Mouse (Mus musculus) forebrain, embryonic 16.5 days (tissue): ENCODE measurements around the gene Whamm. TPM values are rescaled to one million over a fixed set of nuclear protein-coding genes. Genes with fewer than 3 reads are reported as not detected.

Experiments used
- ATAC-seq: fragments of 200-750 bp; cut with Nextera tagmentation; 2 replicates; pipeline ENCODE4 v1.8.0; 2017; ENCODE audit warnings: mild to moderate bottlenecking, moderate library complexity
- H3K27ac ChIP-seq: fragments of 300-500 bp; sonication (generic); 2 replicates; pipeline ENCODE4 v1.5.1; 2014; ENCODE audit warnings: low read length, control low read depth
- H3K27me3 ChIP-seq: fragments of 300-500 bp; sonication (generic); replicated peaks from 2 replicates; pipeline ENCODE4 v1.6.1; 2014; ENCODE audit warnings: low read length; ENCODE audit not compliant: control insufficient read depth, insufficient read depth
- H3K36me3 ChIP-seq: fragments of 300-500 bp; sonication (generic); 2 replicates; pipeline ENCODE4 v1.6.1; 2014; ENCODE audit not compliant: control insufficient read depth, insufficient read depth
- H3K4me1 ChIP-seq: fragments of 300-500 bp; sonication (generic); replicated peaks from 2 replicates; pipeline ENCODE4 v1.6.1; 2014; ENCODE audit warnings: low read length; ENCODE audit not compliant: control insufficient read depth, insufficient read depth
- H3K4me2 ChIP-seq: fragments of 300-500 bp; sonication (generic); 2 replicates; pipeline ENCODE4 v1.6.1; 2014; ENCODE audit warnings: mild to moderate bottlenecking, low read length, control low read depth
- H3K4me3 ChIP-seq: fragments of 300-500 bp; sonication (generic); replicated peaks from 2 replicates; pipeline ENCODE4 v1.5.1; 2014; ENCODE audit warnings: mild to moderate bottlenecking, low read length, control low read depth
- H3K9ac ChIP-seq: fragments of 300-500 bp; sonication (generic); replicated peaks from 2 replicates; pipeline ENCODE4 v1.6.1; 2014; ENCODE audit warnings: low read depth, low read length, control low read depth
- H3K9me3 ChIP-seq: fragments of 300-500 bp; sonication (generic); 2 replicates; pipeline ENCODE4 v1.6.1; 2016; ENCODE audit warnings: low read length; ENCODE audit not compliant: control insufficient read depth
- WGBS: fragments of 180-500 bp; shearing (Covaris S2); extraction: QIAGEN DNeasy Blood & Tissue Kit; methylation state at CpG from one replicate; pipeline ENCODE4 v1.1.7; 2014; 5-methylcytosine and 5-hydroxymethylcytosine counted together
- polyA plus RNA-seq: library from polyadenylated mRNA; unstranded; fragments of >200 nt; fragmentation: Nextera tagmentation; extraction: Ambion mirVana; gene quantifications from 2 replicates; pipeline ENCODE4 v1.2.1, GENCODE M21; 2015

Gene Whamm
- polyA plus RNA-seq, 1 experiment from 2014 or later: 6.0 TPM

GRCm38 (mm10) chr7:81541924-81542524, 29.0 kb upstream of the Whamm start:
- Histone ChIP-seq H3K9me3 (no peaks in the 10 kb centered on the region), H3K27me3 (no peaks in the 10 kb centered on the region), H3K9ac (no peak overlapping the region), H3K27ac (0 out of 2 replicates have a peak overlapping the region, but pooled peaks have one; percentile 26), H3K4me2 (no peak overlapping the region), H3K4me3 (no peak overlapping the region), H3K4me1 (peaks cover 7% of the 10 kb centered on the region), H3K36me3 (no peaks in the 10 kb centered on the region)
- ATAC-seq: peak; percentile 72
- 73% methylated on average over 7 of the region's 7 CpGs for WGBS

GRCm38 (mm10) chr7:81542934-81543333, 28.1 kb upstream of the Whamm start:
- no peak overlapping the region for H3K4me2 ChIP-seq
- 81% methylated on average over 8 of the region's 8 CpGs for WGBS
- ATAC-seq: no peak
- H3K36me3 ChIP-seq: no peaks in the 10 kb centered on the region
- H3K27me3 ChIP-seq: no peaks in the 10 kb centered on the region
- peaks cover 7% of the 10 kb centered on the region for H3K4me1 ChIP-seq
- H3K27ac ChIP-seq: no peak overlapping the region
- no peak overlapping the region for H3K9ac ChIP-seq
- H3K4me3 ChIP-seq: no peak overlapping the region
- no peaks in the 10 kb centered on the region for H3K9me3 ChIP-seq

GRCm38 (mm10) chr7:81548864-81549263, 22.2 kb upstream of the Whamm start:
- Histone ChIP-seq H3K4me2 (no peak overlapping the region), H3K27me3 (no peaks in the 10 kb centered on the region), H3K27ac (no peak overlapping the region), H3K4me3 (no peak overlapping the region), H3K4me1 (no peaks in the 10 kb centered on the region), H3K9me3 (no peaks in the 10 kb centered on the region), H3K9ac (no peak overlapping the region), H3K36me3 (no peaks in the 10 kb centered on the region)
- ATAC-seq: no peak
- WGBS: 86% methylated on average over 11 of the region's 11 CpGs

- Histone ChIP-seq H3K36me3 (no peaks in the 10 kb centered on the region), H3K4me1 (no peaks in the 10 kb centered on the region), H3K9ac (no peak overlapping the region), H3K27ac (no peak overlapping the region), H3K9me3 (no peaks in the 10 kb centered on the region), H3K4me2 (no peak overlapping the region), H3K27me3 (no peaks in the 10 kb centered on the region), H3K4me3 (no peak overlapping the region)
- 49% methylated on average over 4 of the region's 4 CpGs for WGBS
- no peak for ATAC-seq
These were observed 17.5 kb upstream of the Whamm start for GRCm38 (mm10) chr7:81553589-81553988.

GRCm38 (mm10) chr7:81554369-81554768, 16.7 kb upstream of the Whamm start:
- ATAC-seq: no peak
- Histone ChIP-seq H3K27ac (no peak overlapping the region), H3K36me3 (no peaks in the 10 kb centered on the region), H3K9me3 (no peaks in the 10 kb centered on the region), H3K4me3 (no peak overlapping the region), H3K4me2 (no peak overlapping the region), H3K27me3 (no peaks in the 10 kb centered on the region), H3K9ac (no peak overlapping the region), H3K4me1 (no peaks in the 10 kb centered on the region)
- 86% methylated on average over 2 of the region's 2 CpGs for WGBS

- peaks cover 6% of the 10 kb centered on the region for H3K4me1 ChIP-seq
- ATAC-seq: no peak
- 82% methylated on average over 4 of the region's 4 CpGs for WGBS
- H3K9ac ChIP-seq: no peak overlapping the region
- H3K4me3 ChIP-seq: no peak overlapping the region
- H3K27ac ChIP-seq: no peak overlapping the region
- H3K4me2 ChIP-seq: no peak overlapping the region
- H3K9me3 ChIP-seq: no peaks in the 10 kb centered on the region
- H3K27me3 ChIP-seq: no peaks in the 10 kb centered on the region
- H3K36me3 ChIP-seq: no peaks in the 10 kb centered on the region
These were observed 14.2 kb upstream of the Whamm start for GRCm38 (mm10) chr7:81556839-81557238.

- no peak overlapping the region for H3K9ac ChIP-seq
- H3K9me3 ChIP-seq: no peaks in the 10 kb centered on the region
- no peak overlapping the region for H3K4me2 ChIP-seq
- H3K27me3 ChIP-seq: no peaks in the 10 kb centered on the region
- ATAC-seq: no peak
- H3K4me3 ChIP-seq: no peak overlapping the region
- H3K36me3 ChIP-seq: no peaks in the 10 kb centered on the region
- WGBS: 59% methylated on average over 7 of the region's 7 CpGs
- no peak overlapping the region for H3K27ac ChIP-seq
- H3K4me1 ChIP-seq: peaks cover 6% of the 10 kb centered on the region
These were observed 13.6 kb upstream of the Whamm start for GRCm38 (mm10) chr7:81557252-81557984.

- H3K27ac ChIP-seq: no peak overlapping the region
- no peak overlapping the region for H3K9ac ChIP-seq
- peaks cover 6% of the 10 kb centered on the region for H3K4me1 ChIP-seq
- WGBS: 69% methylated on average over 4 of the region's 4 CpGs
- ATAC-seq: no peak
- H3K27me3 ChIP-seq: no peaks in the 10 kb centered on the region
- no peak overlapping the region for H3K4me2 ChIP-seq
- H3K4me3 ChIP-seq: no peak overlapping the region
- H3K36me3 ChIP-seq: no peaks in the 10 kb centered on the region
- H3K9me3 ChIP-seq: no peaks in the 10 kb centered on the region
These were observed 13.1 kb upstream of the Whamm start for GRCm38 (mm10) chr7:81557985-81558360.

GRCm38 (mm10) chr7:81559231-81559980, 11.7 kb upstream of the Whamm start:
- Histone ChIP-seq H3K27ac (peak overlapping the region; percentile 17; the same call in 1 of the 2 replicates), H3K4me1 (peaks cover 6% of the 10 kb centered on the region), H3K4me2 (no peak overlapping the region), H3K4me3 (no peak overlapping the region), H3K9ac (no peak overlapping the region), H3K27me3 (no peaks in the 10 kb centered on the region), H3K9me3 (no peaks in the 10 kb centered on the region), H3K36me3 (no peaks in the 10 kb centered on the region)
- ATAC-seq: no peak
- 86% methylated on average over 14 of the region's 14 CpGs for WGBS
